Mouse (Mus musculus) kidney, postnatal 4 days (tissue): ENCODE results near the gene Ubd.
"Not testable (repeated sequence)": the region's sequence is repeated elsewhere in the genome, so short reads cannot be mapped to it uniquely, and the experiment has no call there.

ENCODE experiments used
- DNase-seq, 2 experiments: peaks; one replicate each; pipeline ENCODE4 v3.0.0; 2021; ENCODE audit warnings: mixed read lengths in 2 of 2

Gene Ubd

DNA sequence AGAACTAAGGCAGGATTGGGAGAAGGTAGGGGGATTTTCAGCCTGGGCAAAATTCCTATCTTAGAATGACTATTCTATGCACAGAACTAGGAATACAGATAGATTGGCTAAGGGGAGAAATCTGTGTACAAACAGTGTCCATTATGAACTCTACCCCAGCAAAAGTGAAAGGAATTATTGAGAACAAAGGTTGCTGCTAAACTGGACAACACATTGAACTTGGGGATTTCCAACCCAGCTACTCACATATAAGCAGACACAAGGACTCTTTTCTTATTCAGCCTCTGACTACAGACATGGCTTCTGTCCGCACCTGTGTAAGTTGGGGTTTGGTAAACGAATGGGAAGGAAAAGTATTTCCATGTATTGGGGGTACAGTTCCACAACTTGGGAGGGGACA, at the start of gene Ubd:
TSS of gene Ubd (plus strand) at position 237 of the 400 bp plus-strand sequence.
- DNase-seq = no peak

DNA sequence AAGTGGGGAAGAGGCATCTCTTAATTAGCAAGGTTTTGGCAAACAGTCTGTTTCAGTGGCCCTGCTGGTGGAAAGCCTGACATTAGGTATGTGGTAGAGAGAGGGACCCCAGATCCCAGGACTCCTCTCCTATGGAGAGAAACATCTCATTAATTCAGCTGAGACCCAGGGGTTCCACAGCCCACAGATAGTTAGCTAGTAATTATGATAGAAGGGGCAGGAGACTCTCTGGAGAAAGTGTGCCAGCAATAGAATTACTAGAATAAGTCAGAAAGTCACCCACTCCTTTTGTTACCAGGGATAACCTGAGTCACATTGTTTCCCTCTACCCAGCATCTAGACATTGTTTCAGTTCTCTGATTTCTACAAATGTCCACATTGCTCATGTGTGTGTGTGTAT, 32.3 kb upstream of the Ubd start, which contains the start of gene Olfr93:
TSS of gene Olfr93 (minus strand) at position 101 of the 400 bp plus-strand sequence.
- no peak for DNase-seq

- no peak for DNase-seq
These were observed 8.2 kb upstream of the Ubd start for GRCm38 (mm10) chr17:37185474-37185873.

- peak; percentile 10 to 29 for DNase-seq
These were observed 3.0 kb upstream of the Ubd start for GRCm38 (mm10) chr17:37190711-37191110.

- no peak for DNase-seq
These were observed 660 bp upstream of the Ubd start for GRCm38 (mm10) chr17:37193032-37193431.

- no peak for DNase-seq
These were observed 1.1 kb downstream of the Ubd start for GRCm38 (mm10) chr17:37194782-37195181.

- peak; percentile 39 to 57 for DNase-seq
These were observed 3.4 kb downstream of the Ubd start for GRCm38 (mm10) chr17:37196845-37197724.

DNA sequence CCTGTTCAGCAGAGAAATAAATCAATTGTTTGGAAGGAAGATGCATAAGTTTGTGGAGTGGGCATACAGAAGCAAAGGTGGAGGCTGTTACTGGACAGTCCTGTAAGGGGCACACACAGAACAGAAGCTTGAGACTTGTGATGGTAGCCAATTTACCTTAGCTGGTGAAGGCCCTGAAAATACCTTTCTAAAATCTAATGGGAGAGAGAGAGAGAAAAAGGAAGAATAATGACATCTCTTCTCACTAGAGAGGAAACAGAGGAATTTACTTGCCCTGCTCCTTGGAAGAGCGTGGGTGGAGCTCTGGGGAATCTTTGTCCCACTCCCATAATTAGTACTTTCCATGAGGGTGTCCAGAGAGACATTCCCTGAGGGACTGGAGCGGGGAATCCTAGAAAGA, 7.2 kb downstream of the Ubd start, which contains the start of gene Olfr94:
TSS of gene Olfr94 (minus strand) at position 101 of the 400 bp plus-strand sequence.
- no peak for DNase-seq

DNA sequence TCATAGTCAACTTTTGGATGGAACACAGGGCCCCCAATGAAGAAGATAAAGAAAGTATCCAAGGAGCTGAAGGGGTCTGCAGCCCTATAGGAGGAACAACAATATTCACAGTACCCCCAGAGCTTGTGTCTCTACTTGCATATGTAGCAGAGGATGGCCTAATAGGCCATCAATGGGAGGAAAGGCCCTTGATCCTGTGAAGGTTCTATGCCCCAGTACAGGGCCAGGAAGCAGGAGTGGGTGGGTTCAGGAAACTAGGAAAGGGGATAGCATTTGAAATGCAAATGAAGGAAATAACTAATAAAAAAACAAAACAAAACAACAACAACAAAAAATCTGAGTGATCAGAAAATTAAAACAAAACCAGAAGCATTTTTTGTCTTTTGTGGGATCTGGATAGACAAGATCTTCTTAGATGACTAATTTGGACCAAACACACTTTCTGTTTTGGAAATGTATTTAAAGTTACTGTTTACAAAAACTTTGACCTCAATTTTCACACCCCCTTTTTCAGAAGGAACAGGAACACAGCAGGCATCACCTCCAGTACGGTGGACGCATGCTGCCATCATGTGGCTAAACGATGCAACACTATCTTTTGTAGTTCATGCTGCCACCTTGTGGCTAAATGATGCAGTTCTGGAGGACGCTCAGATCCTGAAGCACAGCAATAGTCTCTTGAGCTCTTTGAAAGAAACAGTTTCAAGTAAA, 9.7 kb downstream of the Ubd start:
- DNase-seq = peak; percentile 84

GRCm38 (mm10) chr17:37203917-37204236, 10.2 kb downstream of the Ubd start:
- no peak for DNase-seq

- DNase-seq = no peak
These were observed 17.4 kb downstream of the Ubd start for GRCm38 (mm10) chr17:37210884-37211768.

GRCm38 (mm10) chr17:37213018-37213417, 19.3 kb downstream of the Ubd start, which contains the start of gene Olfr95:
Gene Olfr95, minus strand, starts transcription at chr17:37213118.
- DNase-seq = no peak

DNA sequence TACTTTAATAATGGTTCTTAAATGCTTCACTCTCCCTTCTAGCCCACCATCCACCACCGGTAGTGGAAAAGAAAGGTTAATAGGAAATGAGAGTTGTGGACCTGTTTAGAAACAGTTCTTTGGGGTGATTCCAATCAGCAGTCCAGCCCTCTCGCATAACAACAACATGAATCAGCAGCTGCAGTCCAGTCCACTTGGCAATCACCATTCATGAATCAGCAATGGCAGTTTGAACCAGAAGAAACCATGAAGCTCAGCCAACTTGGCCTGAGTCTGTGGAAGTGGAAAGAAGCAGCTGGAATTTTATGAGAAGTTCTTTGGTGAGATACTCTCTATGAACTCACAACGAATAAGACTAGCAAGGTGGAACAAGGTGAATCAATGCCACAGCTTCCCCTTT, 24.8 kb downstream of the Ubd start:
- no peak for DNase-seq

- no peak for DNase-seq
These were observed 26.2 kb downstream of the Ubd start, which contains the start of gene Olfr96 for GRCm38 (mm10) chr17:37219846-37220245. Gene Olfr96, plus strand, starts transcription at chr17:37220146.

DNA sequence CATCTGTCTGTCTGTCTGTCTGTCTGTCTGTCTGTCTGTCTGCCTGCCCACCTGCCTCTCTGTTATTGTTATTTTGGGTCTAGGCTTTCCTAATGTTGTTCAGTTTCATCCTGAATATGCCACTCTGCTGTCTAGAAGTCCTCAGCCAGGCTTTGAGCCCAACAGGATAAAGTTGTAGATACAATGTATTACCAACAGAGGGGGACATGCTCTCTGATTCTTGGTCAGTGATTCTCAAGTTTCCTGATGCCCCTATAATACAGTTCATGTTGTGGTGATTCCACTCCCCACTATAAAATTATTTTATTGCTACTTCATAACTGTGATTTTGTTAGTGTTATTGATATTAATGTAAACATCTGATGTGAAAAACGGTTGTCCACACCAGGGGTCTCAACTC, 28.2 kb downstream of the Ubd start:
- no peak for DNase-seq

GRCm38 (mm10) chr17:37237230-37237629, 43.5 kb downstream of the Ubd start, which contains the start of gene Olfr97:
Gene Olfr97, minus strand, starts transcription at chr17:37237330.
- not testable (repeated sequence) for DNase-seq

GRCm38 (mm10) chr17:37242198-37242597, 48.5 kb downstream of the Ubd start:
- no peak for DNase-seq
